Mouse (Mus musculus): Measurements from ENCODE around the gene Tnrc18. TPM values are rescaled to one million over a fixed set of nuclear protein-coding genes. Genes with fewer than 3 reads are reported as not detected.

The Tnrc18 gene
- polyA plus RNA-seq, 1 experiment from 2014 or later = 16.3 TPM

DNA sequence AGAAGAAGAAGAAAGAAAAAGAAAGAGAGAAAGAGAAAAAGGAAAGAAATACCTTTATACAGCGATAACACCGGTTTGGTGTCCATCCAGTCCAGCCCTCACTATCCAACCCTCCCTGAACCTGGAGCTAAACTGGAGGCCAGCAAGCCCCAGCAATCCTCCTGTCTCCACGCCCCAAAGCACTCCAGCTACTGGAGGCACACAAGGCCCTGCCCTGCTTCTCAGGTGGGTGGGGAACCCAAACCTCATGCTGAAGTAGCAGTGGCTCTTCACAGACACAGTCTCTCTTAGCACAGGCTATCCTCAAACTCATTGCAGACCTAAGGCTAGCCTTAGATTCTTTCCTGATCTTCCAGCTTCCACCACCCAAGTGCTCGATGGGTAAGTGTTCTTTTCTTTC, 14.6 kb downstream of the Tnrc18 start:
- H3K36me3 ChIP-seq (ENCODE audit: insufficient read depth, low read length) = no peaks in the 10 kb centered on the region

DNA sequence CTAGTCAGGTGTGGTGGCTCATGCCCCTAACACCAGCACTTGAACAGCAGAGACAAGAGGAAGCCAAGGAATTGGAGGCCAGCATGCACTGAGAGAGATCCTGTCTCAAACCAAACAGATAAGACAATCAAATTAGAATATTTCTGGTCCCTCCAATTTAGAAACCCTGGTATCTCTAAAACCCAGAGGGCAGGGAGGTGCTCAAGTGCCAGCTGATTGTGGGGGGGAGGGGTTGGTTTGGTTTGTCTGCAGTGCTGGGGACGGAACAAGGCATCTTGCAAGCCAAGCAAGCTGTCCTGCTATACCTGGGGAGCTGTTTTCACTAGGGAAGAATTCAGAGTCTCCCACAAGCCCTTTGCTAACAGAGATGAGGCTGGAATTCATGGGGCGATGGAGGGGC, 15.5 kb downstream of the Tnrc18 start:
- H3K27me3 ChIP-seq (ENCODE audit: insufficient read depth, low read length) = no peaks in the 10 kb centered on the region
- ATAC-seq (replicated peaks; ENCODE audit: low FRiP score, low read depth) = no peak
- no peak overlapping the region for H3K9ac ChIP-seq (ENCODE audit: low read depth, low read length)
- no peak for DNase-seq (ENCODE audit: low spot score)
- no peak overlapping the region for H3K4me2 ChIP-seq (ENCODE audit: low read length)
- no peaks in the 10 kb centered on the region for H3K36me3 ChIP-seq (ENCODE audit: insufficient read depth, low read length)
- TF ChIP-seq CTCF (IDR thresholded peaks at IDR 0.05; ENCODE audit: low read depth) = no peak
- H3K9me3 ChIP-seq (replicated peaks; ENCODE audit: low read length) = no peaks in the 10 kb centered on the region
- H3K4me1 ChIP-seq (replicated peaks; ENCODE audit: insufficient read depth, low read length) = peaks cover 9% of the 10 kb centered on the region; the same call in 1 of the 2 replicates
- WGBS = 66% methylated on average over 2 of the region's 2 CpGs
- no peak overlapping the region for H3K4me3 ChIP-seq (replicated peaks; ENCODE audit: low read depth, low read length)
- H3K27ac ChIP-seq = no peak overlapping the region

More for the DNA sequence above, 14.6 kb downstream of the Tnrc18 start:
- no peak for TF ChIP-seq CTCF (IDR thresholded peaks at IDR 0.05; ENCODE audit: low read depth)
- H3K4me1 ChIP-seq (replicated peaks; ENCODE audit: insufficient read depth, low read length) = peaks cover 5% of the 10 kb centered on the region; the same call in 1 of the 2 replicates
- H3K9ac ChIP-seq (ENCODE audit: low read depth, low read length) = no peak overlapping the region
- no peak overlapping the region for H3K27ac ChIP-seq
- no peak overlapping the region for H3K4me3 ChIP-seq (replicated peaks; ENCODE audit: low read depth, low read length)
- no peaks in the 10 kb centered on the region for H3K27me3 ChIP-seq (ENCODE audit: insufficient read depth, low read length)
- 66% methylated on average over 4 of the region's 4 CpGs for WGBS
- H3K4me2 ChIP-seq (ENCODE audit: low read length) = no peak overlapping the region
- H3K9me3 ChIP-seq (replicated peaks; ENCODE audit: low read length) = no peaks in the 10 kb centered on the region
- ATAC-seq (replicated peaks; ENCODE audit: low FRiP score, low read depth) (no peak), DNase-seq (ENCODE audit: low spot score) (no peak)

DNA sequence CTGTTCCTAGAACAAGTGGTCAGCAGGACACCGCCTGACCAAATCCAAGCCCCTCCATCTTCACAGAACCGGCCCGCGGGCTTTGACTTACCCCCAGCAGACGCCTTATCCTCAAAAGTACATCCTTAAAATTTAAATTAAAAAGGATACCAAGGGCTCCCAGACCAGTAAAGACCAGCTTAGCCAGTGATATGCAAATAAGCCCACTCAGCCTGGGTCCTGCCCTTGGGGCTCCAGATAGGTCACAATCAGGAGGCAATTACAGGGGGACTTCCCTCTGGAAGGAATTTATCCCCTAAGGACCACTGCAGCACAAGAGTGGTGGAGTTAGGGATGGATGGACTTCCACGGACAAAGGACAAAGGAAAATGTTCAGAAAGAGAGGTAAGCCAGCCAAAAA, 16.8 kb downstream of the Tnrc18 start:
- H3K9me3 ChIP-seq (replicated peaks; ENCODE audit: low read length) = no peaks in the 10 kb centered on the region

GRCm38 (mm10) chr5:142800198-142800597, 17.3 kb downstream of the Tnrc18 start:
- Histone ChIP-seq H3K4me2 (ENCODE audit: low read length) (no peak overlapping the region), H3K27ac (no peak overlapping the region), H3K27me3 (ENCODE audit: insufficient read depth, low read length) (no peaks in the 10 kb centered on the region), H3K4me1 (replicated peaks; ENCODE audit: insufficient read depth, low read length) (peaks cover 9% of the 10 kb centered on the region; the same call in 1 of the 2 replicates), H3K36me3 (ENCODE audit: insufficient read depth, low read length) (no peaks in the 10 kb centered on the region), H3K9me3 (replicated peaks; ENCODE audit: low read length) (no peaks in the 10 kb centered on the region), H3K9ac (ENCODE audit: low read depth, low read length) (no peak overlapping the region), H3K4me3 (replicated peaks; ENCODE audit: low read depth, low read length) (no peak overlapping the region)
- no peak for TF ChIP-seq CTCF (IDR thresholded peaks at IDR 0.05; ENCODE audit: low read depth)
- ATAC-seq (replicated peaks; ENCODE audit: low FRiP score, low read depth) = no peak
- DNase-seq (ENCODE audit: low spot score) = no peak
- 40% methylated on average over 8 of the region's 8 CpGs for WGBS

More for the DNA sequence above, 16.8 kb downstream of the Tnrc18 start:
- Histone ChIP-seq H3K4me2 (ENCODE audit: low read length) (no peak overlapping the region), H3K27ac (no peak overlapping the region), H3K9ac (ENCODE audit: low read depth, low read length) (no peak overlapping the region), H3K36me3 (ENCODE audit: insufficient read depth, low read length) (no peaks in the 10 kb centered on the region), H3K4me1 (replicated peaks; ENCODE audit: insufficient read depth, low read length) (peaks cover 9% of the 10 kb centered on the region; the same call in 1 of the 2 replicates), H3K4me3 (replicated peaks; ENCODE audit: low read depth, low read length) (no peak overlapping the region), H3K27me3 (ENCODE audit: insufficient read depth, low read length) (no peaks in the 10 kb centered on the region)
- TF ChIP-seq CTCF (IDR thresholded peaks at IDR 0.05; ENCODE audit: low read depth) = no peak
- no peak for ATAC-seq (replicated peaks; ENCODE audit: low FRiP score, low read depth)
- WGBS = 51% methylated on average over 6 of the region's 6 CpGs
- no peak for DNase-seq (ENCODE audit: low spot score)

- H3K4me1 ChIP-seq (replicated peaks; ENCODE audit: insufficient read depth, low read length) = peaks cover 9% of the 10 kb centered on the region; the same call in 1 of the 2 replicates
- H3K36me3 ChIP-seq (ENCODE audit: insufficient read depth, low read length) = no peaks in the 10 kb centered on the region
- no peaks in the 10 kb centered on the region for H3K27me3 ChIP-seq (ENCODE audit: insufficient read depth, low read length)
- no peak overlapping the region for H3K4me3 ChIP-seq (replicated peaks; ENCODE audit: low read depth, low read length)
- H3K9ac ChIP-seq (ENCODE audit: low read depth, low read length) = no peak overlapping the region
- H3K9me3 ChIP-seq (replicated peaks; ENCODE audit: low read length) = no peaks in the 10 kb centered on the region
- WGBS = 63% methylated on average over 4 of the region's 4 CpGs
- no peak overlapping the region for H3K4me2 ChIP-seq (ENCODE audit: low read length)
- TF ChIP-seq CTCF (IDR thresholded peaks at IDR 0.05; ENCODE audit: low read depth) = no peak
- no peak overlapping the region for H3K27ac ChIP-seq
- DNase-seq (ENCODE audit: low spot score) (no peak), ATAC-seq (replicated peaks; ENCODE audit: low FRiP score, low read depth) (no peak)
Measured at GRCm38 (mm10) chr5:142799259-142799658, 18.2 kb downstream of the Tnrc18 start.

- TF ChIP-seq CTCF (IDR thresholded peaks at IDR 0.05; ENCODE audit: low read depth) = no peak
- Histone ChIP-seq H3K9me3 (replicated peaks; ENCODE audit: low read length) (no peaks in the 10 kb centered on the region), H3K36me3 (ENCODE audit: insufficient read depth, low read length) (no peaks in the 10 kb centered on the region), H3K4me3 (replicated peaks; ENCODE audit: low read depth, low read length) (no peak overlapping the region), H3K4me1 (replicated peaks; ENCODE audit: insufficient read depth, low read length) (peaks cover 9% of the 10 kb centered on the region; the same call in 1 of the 2 replicates), H3K4me2 (ENCODE audit: low read length) (no peak overlapping the region), H3K27me3 (ENCODE audit: insufficient read depth, low read length) (no peaks in the 10 kb centered on the region), H3K9ac (ENCODE audit: low read depth, low read length) (no peak overlapping the region), H3K27ac (0 out of 2 replicates have a peak overlapping the region, but pooled peaks have one; percentile 4)
- ATAC-seq (replicated peaks; ENCODE audit: low FRiP score, low read depth) (no peak), DNase-seq (ENCODE audit: low spot score) (no peak)
- WGBS = 81% methylated on average over 12 of the region's 12 CpGs
Measured at GRCm38 (mm10) chr5:142798190-142798589, 19.3 kb downstream of the Tnrc18 start.

DNA sequence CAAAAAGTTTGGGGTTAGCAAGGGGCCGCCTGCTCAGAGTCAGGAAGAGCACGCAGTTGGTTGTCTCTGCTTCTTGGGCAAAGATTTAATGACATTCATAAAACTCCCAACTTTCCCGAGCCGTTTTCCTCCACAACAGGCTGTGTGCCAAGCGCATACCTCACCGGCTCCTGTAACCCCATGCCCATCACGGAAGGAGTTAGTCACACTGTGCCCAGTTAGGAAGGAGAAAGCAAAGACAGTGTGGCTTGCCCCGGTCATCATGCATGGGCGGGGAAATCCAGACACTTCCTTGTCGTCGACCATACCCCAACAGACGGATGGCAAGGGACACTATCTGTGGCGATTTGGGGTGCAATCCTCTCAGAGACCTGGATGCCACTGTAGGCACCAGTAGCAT, 19.8 kb downstream of the Tnrc18 start:
- Histone ChIP-seq H3K4me3 (replicated peaks; ENCODE audit: low read depth, low read length) (no peak overlapping the region), H3K9me3 (replicated peaks; ENCODE audit: low read length) (no peaks in the 10 kb centered on the region), H3K36me3 (ENCODE audit: insufficient read depth, low read length) (no peaks in the 10 kb centered on the region), H3K4me1 (replicated peaks; ENCODE audit: insufficient read depth, low read length) (peaks cover 9% of the 10 kb centered on the region; the same call in 1 of the 2 replicates), H3K27me3 (ENCODE audit: insufficient read depth, low read length) (no peaks in the 10 kb centered on the region), H3K9ac (ENCODE audit: low read depth, low read length) (no peak overlapping the region), H3K27ac (0 out of 2 replicates have a peak overlapping the region, but pooled peaks have one; percentile 4), H3K4me2 (ENCODE audit: low read length) (no peak overlapping the region)
- no peak for DNase-seq (ENCODE audit: low spot score)
- WGBS = 49% methylated on average over 13 of the region's 13 CpGs
- TF ChIP-seq CTCF (IDR thresholded peaks at IDR 0.05; ENCODE audit: low read depth) = no peak
- no peak for ATAC-seq (replicated peaks; ENCODE audit: low FRiP score, low read depth)
